Mouse (Mus musculus) NIH3T3 (cell line): ENCODE results near the gene Perm1.

ENCODE experiments used
- DNase-seq: peaks from one replicate; pipeline ENCODE4 v3.0.0-alpha.2; 2012; ENCODE audit warnings: low read depth

Gene Perm1

GRCm38 (mm10) chr4:156249567-156249966 is 33.9 kb downstream of the Perm1 start:
- DNase-seq, result no peak

DNA sequence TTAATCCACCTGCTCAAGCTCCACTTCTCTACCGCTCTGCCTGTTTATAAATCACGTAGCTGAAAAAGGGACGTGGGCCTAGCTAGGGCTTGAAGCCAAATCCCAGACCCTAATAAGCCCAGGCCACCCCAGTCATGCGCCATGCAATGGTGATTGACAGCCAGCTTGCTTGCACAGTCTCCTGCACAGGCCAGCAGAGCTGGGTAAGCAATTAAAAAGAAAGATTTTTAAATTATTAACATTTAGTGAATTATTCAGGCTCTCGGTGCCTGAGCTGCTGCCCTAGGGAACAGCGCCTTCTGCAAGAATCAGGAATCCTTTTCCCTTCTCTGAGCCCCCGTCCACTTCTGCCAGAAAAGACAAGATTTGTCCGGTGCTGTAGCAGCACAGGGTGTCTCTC is 35.4 kb downstream of the Perm1 start:
- DNase-seq, result no peak

- DNase-seq, result no peak
These were observed 36.5 kb downstream of the Perm1 start for GRCm38 (mm10) chr4:156252140-156252539.

DNA sequence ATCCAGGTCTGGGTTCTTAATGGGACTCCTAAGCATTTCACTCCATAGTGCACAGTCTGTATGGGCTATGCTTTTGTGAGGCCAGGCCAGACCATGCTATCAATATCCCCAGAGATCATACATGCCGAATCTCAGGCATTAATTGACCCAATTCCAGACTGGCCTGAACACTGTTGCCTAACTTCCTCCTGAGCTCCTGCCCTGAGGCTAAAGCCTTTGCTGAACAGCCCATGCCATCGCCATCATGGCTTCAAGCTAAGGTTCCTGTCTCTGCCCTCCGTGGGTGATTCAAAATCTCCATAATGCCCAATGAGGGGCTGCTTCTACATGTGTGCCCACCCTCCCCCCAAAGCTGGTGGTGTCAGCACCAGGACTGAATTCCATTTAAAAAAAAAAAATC is 37.0 kb downstream of the Perm1 start:
- DNase-seq, result no peak

DNA sequence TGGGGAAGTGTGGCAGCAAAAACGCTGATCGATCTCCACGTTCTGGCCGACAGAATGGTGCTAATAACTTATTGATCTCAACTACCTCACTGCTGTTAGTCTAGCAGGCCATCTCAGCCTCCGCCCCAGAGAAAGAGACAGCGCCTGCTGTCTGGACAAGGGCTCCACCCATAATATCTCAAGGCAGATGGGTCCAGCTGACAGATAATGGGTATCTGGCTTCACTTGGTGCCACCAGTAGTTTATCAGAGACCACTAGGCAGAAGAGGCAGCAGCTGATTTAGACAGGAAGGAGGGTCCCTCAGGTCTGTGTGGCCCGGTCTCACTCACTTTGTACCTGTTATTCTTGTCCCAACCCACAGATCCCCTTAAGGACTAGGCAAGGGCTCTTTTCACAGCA is 37.4 kb downstream of the Perm1 start:
- no peak for DNase-seq

GRCm38 (mm10) chr4:156254361-156255077 is 38.9 kb downstream of the Perm1 start:
- no peak for DNase-seq

DNA sequence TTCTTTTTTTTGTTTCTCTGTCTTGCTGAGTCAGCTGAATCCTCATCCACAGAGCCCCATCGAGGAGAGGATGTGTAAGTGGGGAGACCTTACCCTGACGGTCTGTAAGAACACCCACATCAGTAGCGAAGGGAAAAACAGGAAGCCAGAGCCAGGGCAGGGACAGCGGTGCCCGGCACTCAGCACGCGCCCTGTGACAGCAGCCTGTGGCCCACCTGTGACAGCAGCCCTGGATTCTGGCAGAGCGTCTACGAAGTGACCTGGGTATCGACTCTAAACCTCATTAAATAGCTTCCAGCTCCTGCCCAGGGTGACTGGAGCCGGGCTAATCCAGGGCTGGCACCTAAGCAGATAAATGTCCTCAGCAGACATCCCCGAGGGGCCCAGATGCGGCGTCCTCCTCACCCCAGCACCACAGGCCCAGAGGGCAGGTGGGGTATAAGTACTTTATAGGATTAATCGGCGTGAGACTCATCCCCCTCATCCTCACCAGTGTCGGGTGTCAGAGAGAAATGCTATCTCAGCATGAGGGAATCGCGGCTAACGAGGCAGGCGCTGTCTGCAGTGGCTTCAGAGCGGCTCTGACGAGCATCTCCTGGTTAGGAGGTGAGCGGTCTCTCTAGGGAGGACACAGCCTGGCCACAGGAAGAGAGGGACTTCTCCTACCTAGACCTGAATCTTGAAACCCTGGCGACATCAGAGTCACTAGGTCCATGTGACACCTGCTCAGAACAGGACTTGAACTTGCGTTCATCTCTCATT is 39.6 kb downstream of the Perm1 start, which contains the start of gene Samd11:
Samd11 (minus strand) TSS at position 580 of the 762 bp plus-strand sequence.
- no peak for DNase-seq
